Mouse (Mus musculus) erythroblast, embryonic 14.5 days (primary cell): ENCODE results near the gene Gm17324. TPM values are rescaled to one million over a fixed set of nuclear protein-coding genes. Genes with fewer than 3 reads are reported as not detected.
"Not testable (repeated sequence)": the region's sequence is repeated elsewhere in the genome, so short reads cannot be mapped to it uniquely, and the experiment has no call there.

Source experiments
- H3K27me3 ChIP-seq: 2 replicates; pipeline ENCODE4 v1.6.1; 2012; ENCODE audit warnings: inconsistent platforms; ENCODE audit not compliant: control insufficient read depth
- H3K36me3 ChIP-seq: 2 replicates; pipeline ENCODE4 v1.6.1; 2012; ENCODE audit warnings: mild to moderate bottlenecking, inconsistent platforms; ENCODE audit not compliant: control insufficient read depth
- H3K4me1 ChIP-seq: 2 replicates; pipeline ENCODE4 v1.6.1; 2012; ENCODE audit warnings: inconsistent platforms; ENCODE audit not compliant: control insufficient read depth
- H3K4me3 ChIP-seq: replicated peaks from 2 replicates; pipeline ENCODE3; 2012; ENCODE audit warnings: moderate library complexity, mild to moderate bottlenecking, inconsistent platforms
- H3K9me3 ChIP-seq: 2 replicates; pipeline ENCODE4 v1.6.1; 2012; ENCODE audit warnings: low read length, inconsistent platforms, mixed read lengths; ENCODE audit not compliant: control insufficient read depth
- GATA1 ChIP-seq: IDR thresholded peaks from 2 replicates; pipeline ENCODE4 v1.6.1; 2012; ENCODE audit warnings: low read length, inconsistent platforms, mixed read lengths
- TAL1 ChIP-seq: IDR thresholded peaks from 3 replicates; pipeline ENCODE4 v1.6.1; 2012; ENCODE audit warnings: low read length, inconsistent platforms, mixed read lengths
- polyA plus RNA-seq: library from polyadenylated mRNA; stranded (reverse); fragments of >175 nt; gene quantifications from 2 replicates; pipeline ENCODE4 v1.2.3, GENCODE M21; 2012

Gm17324 gene
- polyA plus RNA-seq, 1 experiment = 0.23 TPM

- Histone ChIP-seq H3K9me3 (no peaks in the 10 kb centered on the region), H3K36me3 (peaks cover 42% of the 10 kb centered on the region), H3K27me3 (no peaks in the 10 kb centered on the region), H3K4me3 (peak overlapping the region; percentile 87), H3K4me1 (peaks cover 41% of the 10 kb centered on the region)
- no peak for TF ChIP-seq GATA1
- TF ChIP-seq TAL1 = no peak
Observed at GRCm38 (mm10) chr9:78481423-78482331, 33.1 kb upstream of the Gm17324 start.

- Histone ChIP-seq H3K36me3 (peaks cover 49% of the 10 kb centered on the region), H3K9me3 (no peaks in the 10 kb centered on the region), H3K27me3 (no peaks in the 10 kb centered on the region), H3K4me3 (peak overlapping the region; percentile 87), H3K4me1 (peaks cover 41% of the 10 kb centered on the region)
- TF ChIP-seq GATA1 (no peak), TAL1 (no peak)
Observed at GRCm38 (mm10) chr9:78480706-78481358, 32.2 kb upstream of the Gm17324 start.

GRCm38 (mm10) chr9:78480227-78480626 lies 31.6 kb upstream of the Gm17324 start:
- peak overlapping the region; percentile 87 for H3K4me3 ChIP-seq
- not testable (repeated sequence) for H3K27me3 ChIP-seq, H3K9me3 ChIP-seq
- H3K36me3 ChIP-seq = peaks cover 53% of the 10 kb centered on the region
- peaks cover 41% of the 10 kb centered on the region for H3K4me1 ChIP-seq

GRCm38 (mm10) chr9:78479308-78479707 lies 30.7 kb upstream of the Gm17324 start:
- Histone ChIP-seq H3K4me3 (peak overlapping the region; percentile 49), H3K4me1 (peaks cover 41% of the 10 kb centered on the region), H3K36me3 (peaks cover 62% of the 10 kb centered on the region)
- not testable (repeated sequence) for H3K27me3 ChIP-seq, H3K9me3 ChIP-seq

GRCm38 (mm10) chr9:78478009-78478605 lies 29.5 kb upstream of the Gm17324 start:
- H3K27me3 ChIP-seq, H3K4me3 ChIP-seq, H3K9me3 ChIP-seq: not testable (repeated sequence)
- peaks cover 74% of the 10 kb centered on the region for H3K36me3 ChIP-seq
- peaks cover 41% of the 10 kb centered on the region for H3K4me1 ChIP-seq

GRCm38 (mm10) chr9:78477021-78477551 lies 28.5 kb upstream of the Gm17324 start:
- H3K4me3 ChIP-seq = no peak overlapping the region
- H3K9me3 ChIP-seq = no peaks in the 10 kb centered on the region
- no peak for TF ChIP-seq GATA1
- TF ChIP-seq TAL1 = no peak
- peaks cover 34% of the 10 kb centered on the region for H3K4me1 ChIP-seq
- H3K27me3 ChIP-seq = no peaks in the 10 kb centered on the region
- peaks cover 84% of the 10 kb centered on the region for H3K36me3 ChIP-seq

GRCm38 (mm10) chr9:78476531-78477020 lies 28.0 kb upstream of the Gm17324 start:
- Histone ChIP-seq H3K4me1 (peaks cover 30% of the 10 kb centered on the region), H3K9me3 (no peaks in the 10 kb centered on the region), H3K27me3 (no peaks in the 10 kb centered on the region), H3K4me3 (no peak overlapping the region), H3K36me3 (peaks cover 89% of the 10 kb centered on the region)
- no peak for TF ChIP-seq GATA1
- no peak for TF ChIP-seq TAL1

- TF ChIP-seq GATA1 (no peak), TAL1 (no peak)
- no peaks in the 10 kb centered on the region for H3K27me3 ChIP-seq
- H3K4me3 ChIP-seq = no peak overlapping the region
- H3K9me3 ChIP-seq = no peaks in the 10 kb centered on the region
- peaks cover 25% of the 10 kb centered on the region for H3K4me1 ChIP-seq
- H3K36me3 ChIP-seq = peaks cover 92% of the 10 kb centered on the region
Observed at GRCm38 (mm10) chr9:78475873-78476272, 27.3 kb upstream of the Gm17324 start.

GRCm38 (mm10) chr9:78475383-78475780 lies 26.8 kb upstream of the Gm17324 start:
- no peaks in the 10 kb centered on the region for H3K27me3 ChIP-seq
- no peak for TF ChIP-seq TAL1
- TF ChIP-seq GATA1 = no peak
- peaks cover 92% of the 10 kb centered on the region for H3K36me3 ChIP-seq
- peaks cover 24% of the 10 kb centered on the region for H3K4me1 ChIP-seq
- H3K4me3 ChIP-seq = no peak overlapping the region
- H3K9me3 ChIP-seq = no peaks in the 10 kb centered on the region
